Mouse (Mus musculus): ENCODE measurements around the gene Ddi2.

GRCm38 (mm10) chr4:141651944-141652343, 71.3 kb downstream of the Ddi2 start:
- TF ChIP-seq CTCF (IDR thresholded peaks at IDR 0.05; ENCODE audit: low read depth, low read length): no peak
- TF ChIP-seq POLR2A (IDR thresholded peaks at IDR 0.05; ENCODE audit: borderline replicate concordance, low read depth, low read length): no peak

Measured in bone marrow macrophage, adult 2 months (primary cell).